ENCODE assay signal across 1 mouse cellular context in genomic region chr7:135581128-135581527, GRCm38 (mm10).
TF ChIP-seq lines count a peak whose summit lies in the region.

No protein-coding gene starts in this region.

TF ChIP-seq in MEL, 35 proteins besides CTCF, POLR2A, EP300 and RAD21 (continued from another document):
- no peak for TF ChIP-seq GABPA (IDR thresholded peaks at IDR 0.05; ENCODE audit: low read depth, low read length)
- no peak; the same call in none of the 2 replicates for TF ChIP-seq MXI1 (IDR thresholded peaks at IDR 0.05; ENCODE audit: low read depth, low read length)
- no peak for TF ChIP-seq ZC3H11A (IDR thresholded peaks at IDR 0.05; ENCODE audit: low read depth, low read length)
- no peak for TF ChIP-seq CHD1 (IDR thresholded peaks at IDR 0.05; ENCODE audit: low read depth, low read length)
- TF ChIP-seq JUND (IDR thresholded peaks at IDR 0.05; ENCODE audit: low read depth, low read length), result peak; percentile 86
- TF ChIP-seq BHLHE40 (IDR thresholded peaks at IDR 0.05; ENCODE audit: borderline replicate concordance, low read depth, low read length), result peak; percentile 47; the same call in 1 of the 2 replicates
- TF ChIP-seq HCFC1 (IDR thresholded peaks at IDR 0.05; ENCODE audit: low read depth, low read length), result no peak; the same call in 1 of the 2 replicates
- peak; percentile 93 for TF ChIP-seq GATA1 (IDR thresholded peaks at IDR 0.05; ENCODE audit: low read depth, low read length)
- no peak for TF ChIP-seq POLR2AphosphoS5 (IDR thresholded peaks at IDR 0.05; ENCODE audit: borderline replicate concordance, low read depth, low read length)
- TF ChIP-seq ZKSCAN1 (IDR thresholded peaks at IDR 0.05; ENCODE audit: low read depth, low read length), result no peak
- no peak for TF ChIP-seq UBTF (IDR thresholded peaks at IDR 0.05; ENCODE audit: borderline replicate concordance, insufficient read depth, low read depth, low read length)
- TF ChIP-seq CHD2 (IDR thresholded peaks at IDR 0.05; ENCODE audit: low read length), result no peak
- TF ChIP-seq ELF1 (IDR thresholded peaks at IDR 0.05; ENCODE audit: low read depth, low read length), result 0 out of 2 replicates have a peak, but pooled peaks have one; percentile 55
- TF ChIP-seq SMC3 (IDR thresholded peaks at IDR 0.05; ENCODE audit: low read depth, low read length), result no peak; the same call in 1 of the 2 replicates
- TF ChIP-seq USF1 (IDR thresholded peaks at IDR 0.05; ENCODE audit: low read depth, low read length), result no peak
- TF ChIP-seq MAFK (IDR thresholded peaks at IDR 0.05; ENCODE audit: borderline replicate concordance, low read depth, low read length), result peak; percentile 60; the same call in 1 of the 2 replicates
- peak; percentile 29; the same call in 1 of the 2 replicates for TF ChIP-seq MAZ (IDR thresholded peaks at IDR 0.05; ENCODE audit: low read depth, low read length)
- TF ChIP-seq POLR2AphosphoS2 (IDR thresholded peaks at IDR 0.05; ENCODE audit: low read length), result no peak
